Mouse (Mus musculus) ES-E14 (cell line): Measurements from ENCODE around the gene Rccd1.

Source experiments
- MAFK ChIP-seq: IDR thresholded peaks from 2 replicates; pipeline ENCODE4 v1.6.1; 2014; ENCODE audit warnings: mild to moderate bottlenecking, low read depth, low read length, inconsistent platforms; ENCODE audit not compliant: insufficient read depth
- ZC3H11A ChIP-seq: IDR thresholded peaks from 2 replicates; pipeline ENCODE4 v1.6.1; 2012; ENCODE audit warnings: low read depth, mild to moderate bottlenecking, inconsistent platforms, low read length, borderline replicate concordance
- ZNF384 ChIP-seq: IDR thresholded peaks from 2 replicates; pipeline ENCODE4 v1.6.1; 2012; ENCODE audit warnings: low read depth, low read length, inconsistent platforms

- TF ChIP-seq ZC3H11A, result no peak
- TF ChIP-seq ZNF384, result peak; percentile 97
- 0 out of 2 replicates have a peak, but pooled peaks have one; percentile 19 for TF ChIP-seq MAFK
Measured at GRCm38 (mm10) chr7:80368635-80369421, 44.6 kb upstream of the Rccd1 start.
